Mouse (Mus musculus) adrenal gland (tissue): ENCODE measurements around the gene Slc45a3.

Experiments used
- intact Hi-C: fragments of 180-260 bp; cut with DNase I; formaldehyde crosslinking; loops from one replicate; pipeline ENCODE4 v1.15.1; 2025

Slc45a3 gene

DNA sequence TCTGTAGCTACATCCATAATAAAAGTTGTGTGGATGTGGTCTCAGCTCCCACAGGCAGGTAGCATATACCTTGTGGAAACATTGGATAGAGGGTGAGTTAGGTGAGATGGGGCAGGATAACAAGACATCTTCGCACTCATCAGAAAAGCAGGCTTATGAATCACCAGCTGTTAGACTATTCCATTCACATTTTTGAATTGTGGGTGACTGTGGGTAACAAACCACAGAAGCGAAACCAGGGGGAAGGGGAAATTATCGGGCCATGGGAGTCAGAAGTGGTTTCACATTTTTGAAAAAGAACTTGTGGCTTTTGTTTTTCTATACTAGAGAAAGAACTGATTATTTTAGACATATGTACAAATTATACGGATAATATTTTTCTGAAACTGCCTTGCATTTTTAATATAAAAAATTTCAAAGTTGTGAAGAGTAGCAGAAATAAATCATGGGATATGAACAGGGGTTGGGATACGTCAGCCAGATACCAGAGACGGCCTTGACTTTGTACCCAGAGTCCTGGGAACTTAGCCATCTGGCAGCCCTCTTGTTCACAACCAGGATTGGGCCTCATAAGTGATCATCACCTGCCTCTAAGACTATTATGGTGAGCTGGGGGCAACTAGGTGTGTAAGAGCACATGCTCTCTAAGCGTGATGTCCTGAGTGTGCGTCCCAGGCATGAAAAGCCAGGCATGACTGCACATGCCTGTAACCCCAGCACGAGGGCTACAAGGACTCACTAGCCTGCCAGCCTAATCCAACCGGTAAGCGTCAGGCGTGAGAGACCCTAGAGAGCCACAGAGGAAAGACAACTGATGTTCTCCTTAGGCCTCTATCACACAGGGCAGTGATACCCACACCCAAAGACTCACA is 30.6 kb downstream of the Slc45a3 start:
- intact Hi-C loops = loop anchor here (2.0 kb wide), 1 partner anchor 51 kb away; no protein-coding TSS in a partner anchor

DNA sequence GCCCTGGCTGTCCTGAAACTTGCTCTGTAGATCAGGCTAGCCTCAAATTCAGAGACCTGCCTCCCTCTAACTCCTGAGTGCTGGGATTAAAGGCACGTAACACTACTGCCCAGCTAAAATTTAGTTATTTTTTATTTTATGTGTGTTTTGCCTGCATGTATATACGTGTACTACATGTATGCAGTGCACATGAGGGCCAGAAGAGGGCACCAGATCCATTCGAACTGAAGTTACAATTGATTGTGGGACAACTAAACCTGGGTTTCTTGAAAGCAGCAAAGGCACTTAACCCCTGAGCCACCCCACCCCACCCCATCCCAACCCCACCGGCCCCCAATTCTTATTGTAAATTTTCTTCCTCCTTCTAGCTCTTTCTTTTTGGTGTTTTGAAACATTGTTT is 32.3 kb downstream of the Slc45a3 start:
- intact Hi-C loops = loop anchor here (2.0 to 5.0 kb wide), 2 partner anchors 50 to 122 kb away; no protein-coding TSS in a partner anchor

DNA sequence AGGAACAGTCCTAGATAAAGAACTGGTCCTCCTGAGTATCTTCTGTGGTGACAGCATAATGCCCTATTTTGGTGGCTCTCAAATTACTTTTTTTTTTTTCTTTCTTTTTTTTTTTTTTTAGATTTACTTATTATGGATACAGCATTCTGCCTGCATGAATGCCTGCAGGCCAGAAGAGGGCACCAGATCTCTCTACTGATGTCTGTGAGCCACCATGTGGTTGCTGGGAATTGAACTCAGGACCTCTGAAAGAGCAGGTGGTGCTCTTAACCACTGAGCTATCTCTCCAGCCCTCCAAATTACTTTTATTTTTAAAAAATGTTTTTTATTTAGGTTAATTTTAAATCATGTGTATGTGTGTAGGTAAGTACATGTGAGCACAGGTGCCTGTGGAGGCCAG is 37.7 kb downstream of the Slc45a3 start:
- intact Hi-C loops = no loop called here

DNA sequence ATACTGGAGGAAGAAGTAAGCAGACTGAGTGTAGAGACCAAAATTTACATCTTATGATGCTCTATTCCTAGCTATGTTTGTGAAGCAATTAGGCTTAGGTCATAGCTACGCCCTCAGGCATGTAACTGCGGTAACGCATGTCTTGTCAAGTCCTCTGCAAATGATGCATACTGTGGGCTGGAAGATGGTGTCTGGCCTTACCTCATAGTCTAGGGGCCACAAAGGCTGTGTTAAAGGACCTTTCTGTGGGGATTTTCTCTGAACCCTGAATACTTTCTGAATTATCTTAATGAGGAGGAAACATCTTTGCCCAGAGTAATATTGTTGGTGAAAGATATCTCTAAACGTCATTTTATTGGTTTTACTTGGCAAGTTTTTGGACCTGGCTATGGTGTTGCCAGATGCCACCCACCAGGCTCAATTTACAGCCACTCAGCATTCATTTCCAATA is 39.1 kb downstream of the Slc45a3 start:
- intact Hi-C loops = no loop called here

DNA sequence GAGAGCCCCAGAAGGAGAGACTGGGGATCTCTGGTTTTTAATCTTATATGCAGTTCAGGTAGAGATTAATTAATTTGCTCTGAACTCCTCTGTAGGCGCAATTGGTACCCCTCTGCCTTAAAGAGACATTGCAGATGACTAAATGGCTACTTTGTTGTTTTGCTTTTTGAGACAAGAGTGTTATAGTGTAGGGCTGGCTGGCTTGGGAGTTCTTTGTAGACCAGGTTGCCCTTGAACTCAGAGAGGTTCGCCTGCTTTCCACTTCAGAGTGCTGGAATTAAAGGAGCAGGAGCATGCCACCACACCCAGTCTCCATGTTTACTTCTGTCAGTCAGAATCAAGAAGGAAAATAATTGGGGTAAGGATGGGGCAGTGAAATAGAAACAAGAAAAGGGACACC is 40.3 kb downstream of the Slc45a3 start:
- intact Hi-C loops = no loop called here

DNA sequence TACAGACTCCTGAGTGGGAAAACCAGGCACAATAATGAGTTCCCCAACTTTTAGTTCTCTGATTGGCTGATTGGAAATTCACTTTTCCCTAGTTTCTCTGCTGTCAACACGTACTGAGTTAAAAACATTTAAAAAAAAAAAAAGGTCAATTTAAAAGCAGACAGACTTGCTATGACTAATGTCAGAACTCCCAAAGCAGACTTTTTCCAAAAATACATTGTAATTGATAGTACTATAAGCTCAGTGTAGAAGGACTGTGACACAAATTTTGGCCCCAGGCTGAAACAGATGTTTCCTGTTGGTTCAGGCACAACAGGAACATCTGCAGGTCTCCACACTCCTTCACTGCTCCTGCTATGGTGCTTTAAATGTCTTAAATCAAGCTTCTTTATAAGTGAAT is 41.0 kb downstream of the Slc45a3 start:
- intact Hi-C loops = no loop called here

DNA sequence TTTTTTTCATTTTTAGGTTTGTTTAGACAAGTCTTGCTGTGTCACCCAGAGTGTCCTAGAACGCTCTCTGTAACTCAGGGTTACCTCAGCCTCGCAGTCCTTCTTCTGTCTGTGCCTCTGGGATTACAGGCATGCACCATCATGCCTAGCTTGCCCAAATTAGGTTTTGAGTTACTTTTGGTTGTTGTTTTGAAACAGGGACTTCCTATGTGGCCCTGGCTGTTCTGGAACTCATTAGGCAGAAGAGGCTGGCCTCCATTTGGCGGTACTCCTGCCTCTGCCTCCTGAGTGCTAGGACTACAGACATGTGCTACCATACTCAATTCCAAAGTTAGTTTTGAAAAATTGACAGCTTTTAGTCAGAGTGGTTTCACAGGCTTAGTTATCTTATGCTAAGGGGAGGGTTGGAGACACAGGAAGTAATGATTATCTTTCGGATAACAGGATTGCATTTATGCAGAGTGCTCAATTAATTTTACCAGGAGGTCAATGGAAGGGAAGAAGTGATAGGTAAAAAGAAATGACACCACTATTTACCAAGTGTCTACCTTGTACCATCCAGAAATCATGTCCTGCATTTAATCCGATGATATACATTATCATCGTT is 41.9 kb downstream of the Slc45a3 start:
- intact Hi-C loops = no loop called here

DNA sequence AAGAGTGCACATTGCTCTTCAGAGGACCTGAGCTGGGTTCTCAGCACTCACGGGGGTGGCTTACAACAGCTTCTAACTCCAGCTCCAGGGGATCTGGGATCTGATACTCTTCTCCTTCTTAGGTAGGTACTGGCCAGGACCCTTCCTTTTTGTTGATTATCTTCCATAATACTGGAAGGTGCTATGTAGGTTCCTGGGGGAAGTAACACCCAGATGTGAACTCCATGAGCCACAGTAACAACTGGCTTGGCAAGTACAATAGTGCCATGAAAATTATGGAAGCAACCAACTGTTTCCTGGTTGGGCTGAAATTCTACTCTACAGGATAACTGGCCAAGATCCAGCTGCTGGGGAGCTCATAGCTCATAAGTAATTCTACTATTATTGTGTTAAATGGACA is 42.7 kb downstream of the Slc45a3 start:
- intact Hi-C loops = no loop called here

DNA sequence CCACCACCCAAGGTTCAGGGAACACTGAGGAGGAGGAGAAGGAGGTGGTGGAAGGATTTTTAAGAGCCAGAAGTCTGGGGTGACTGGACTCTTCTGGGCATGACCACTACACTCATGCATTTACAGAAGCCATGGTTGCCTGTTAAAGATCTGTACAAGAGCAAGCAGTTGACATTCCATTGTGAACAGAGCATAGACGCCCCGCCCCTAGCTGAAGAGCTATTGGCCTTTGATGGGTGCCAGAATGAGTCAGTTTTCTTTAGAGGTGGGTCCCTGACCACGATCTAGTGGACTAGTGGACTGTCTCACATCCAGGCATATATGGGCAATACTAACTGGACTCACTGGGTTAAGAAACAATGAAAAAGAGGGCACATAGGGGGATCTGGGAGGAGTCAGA is 43.3 kb downstream of the Slc45a3 start:
- intact Hi-C loops = no loop called here

DNA sequence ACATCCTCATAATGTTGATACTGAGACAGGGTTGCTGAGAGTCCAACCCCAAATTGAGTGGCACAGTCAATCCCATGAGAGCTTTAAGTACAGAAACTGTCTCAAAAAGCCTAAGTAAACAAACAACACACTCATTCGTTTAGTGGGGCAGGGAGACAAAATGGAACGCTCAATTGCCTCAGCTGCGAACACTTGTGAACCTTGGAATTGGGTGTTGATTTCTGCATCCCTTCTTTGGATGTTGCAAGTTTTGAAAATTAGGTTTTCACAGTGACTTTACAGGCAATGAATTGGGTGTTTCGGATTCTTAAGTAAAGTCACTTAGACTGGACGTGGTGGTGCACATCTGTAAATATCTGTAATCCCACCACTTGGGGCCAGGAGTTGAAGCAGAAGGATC is 44.0 kb downstream of the Slc45a3 start:
- intact Hi-C loops = no loop called here

DNA sequence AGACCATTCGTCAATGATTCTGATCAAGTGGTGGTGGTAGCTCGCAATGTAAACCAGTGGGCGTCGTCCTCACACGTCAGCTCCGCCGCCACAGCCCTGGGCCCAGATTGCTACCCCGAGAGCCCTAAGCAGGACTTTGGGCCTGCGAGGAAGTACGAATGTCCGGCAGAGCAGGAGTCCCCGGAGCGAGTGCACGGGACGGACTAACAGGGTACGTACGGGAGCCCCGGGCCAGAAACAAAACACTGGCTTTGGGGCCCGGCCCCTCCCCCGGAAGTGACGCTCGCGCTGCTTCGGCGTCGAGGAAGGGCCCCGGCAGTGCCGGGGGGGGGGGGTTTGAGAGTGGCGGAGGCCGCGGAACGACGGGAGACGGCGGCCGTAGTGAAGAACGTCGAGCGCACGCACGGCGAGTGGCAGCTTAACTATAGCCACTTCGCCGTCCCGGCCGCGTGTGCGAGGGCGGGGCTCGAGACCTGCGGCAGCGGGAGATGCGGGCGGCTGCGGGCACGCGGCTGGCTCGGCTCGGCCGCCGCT is 44.6 kb downstream of the Slc45a3 start, which contains the start of gene Elk4:
Gene Elk4 (plus strand): TSS at position 326 of the 534 bp plus-strand sequence.
- intact Hi-C loops = no loop called here

DNA sequence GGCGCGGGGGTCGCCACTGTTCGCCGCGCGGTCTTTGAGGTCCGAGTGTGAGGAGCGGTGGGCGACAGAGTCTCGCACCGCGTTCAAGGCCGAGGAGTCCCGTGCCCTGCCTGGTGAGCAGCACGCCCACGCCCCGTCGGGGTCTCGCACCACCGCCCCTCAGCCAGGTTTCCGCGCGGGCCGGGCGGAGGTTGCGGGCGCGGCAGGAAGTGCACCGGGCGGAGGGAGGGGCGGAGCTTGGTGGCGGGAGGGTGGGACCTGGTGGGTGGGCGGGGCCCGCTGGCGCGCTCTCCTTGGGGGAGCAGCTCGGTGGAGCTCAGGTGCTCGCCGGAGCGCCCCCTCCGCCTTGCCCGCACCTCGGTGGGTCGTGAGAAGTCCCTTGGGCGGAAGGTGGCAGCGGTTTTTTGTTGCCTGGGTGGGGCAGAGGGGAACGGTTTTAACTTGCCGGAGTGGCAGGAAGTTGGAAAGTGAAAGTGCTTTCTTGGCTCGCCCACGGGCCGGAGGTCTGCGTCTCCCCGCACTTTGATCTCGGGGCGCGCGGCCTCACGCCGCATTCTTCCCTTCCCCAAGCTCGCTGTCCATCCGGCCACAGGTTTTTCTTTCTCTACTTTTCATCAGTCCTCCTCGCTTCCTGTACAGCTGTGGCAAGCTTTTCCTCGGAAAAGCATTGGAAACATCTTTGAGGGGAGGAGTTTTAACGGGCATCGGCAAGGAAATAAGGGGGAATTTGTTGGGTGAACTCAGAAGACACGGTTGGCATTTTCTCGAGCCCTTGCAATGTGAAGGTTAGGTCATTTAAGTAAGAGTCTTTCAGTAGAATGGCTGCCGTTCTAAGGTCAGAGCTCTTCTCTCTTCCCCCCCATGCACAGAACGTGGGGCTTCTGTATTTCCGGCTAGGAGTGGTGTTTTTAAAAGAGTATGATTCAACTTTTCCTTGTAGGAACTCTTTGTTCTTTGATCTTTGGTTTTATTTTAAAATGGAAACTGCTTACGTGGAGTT is 45.4 kb downstream of the Slc45a3 start:
- intact Hi-C loops = no loop called here

DNA sequence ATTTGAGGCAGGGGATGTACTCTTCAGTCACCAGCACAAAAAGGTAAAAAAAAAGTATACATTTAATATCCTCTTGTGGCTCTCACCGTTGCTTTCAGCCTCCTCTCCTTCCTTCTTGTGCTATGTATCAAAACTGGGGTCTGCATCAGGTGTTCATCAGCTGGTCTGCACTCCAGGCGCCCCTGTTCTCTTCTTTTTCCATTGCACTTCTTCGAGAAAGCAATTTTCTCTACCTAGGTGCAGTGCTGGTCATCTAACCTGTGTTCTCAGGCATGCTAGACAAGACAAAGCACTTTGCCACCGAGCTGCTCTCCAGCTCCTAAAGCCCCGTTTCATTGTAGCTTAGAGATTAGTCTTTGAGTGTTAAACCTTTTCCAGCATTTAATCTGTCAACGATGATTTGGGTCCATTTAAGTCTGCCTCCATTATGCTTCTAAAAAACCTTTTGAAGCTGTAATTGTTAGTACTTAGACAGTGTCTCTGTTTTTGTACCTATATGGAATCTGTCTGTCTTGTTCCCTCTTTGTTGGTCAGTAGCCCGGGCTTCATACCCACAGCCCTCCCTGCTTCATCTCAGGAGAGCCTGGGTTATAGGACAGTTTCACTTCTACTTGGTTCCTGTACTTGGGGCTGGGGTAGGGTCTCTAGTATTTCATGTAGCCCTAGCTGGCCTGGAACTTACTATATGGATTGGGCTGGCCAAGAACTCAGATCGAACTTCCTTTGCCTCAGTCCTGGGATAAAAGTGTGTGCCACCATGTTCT is 46.3 kb downstream of the Slc45a3 start:
- intact Hi-C loops = no loop called here

DNA sequence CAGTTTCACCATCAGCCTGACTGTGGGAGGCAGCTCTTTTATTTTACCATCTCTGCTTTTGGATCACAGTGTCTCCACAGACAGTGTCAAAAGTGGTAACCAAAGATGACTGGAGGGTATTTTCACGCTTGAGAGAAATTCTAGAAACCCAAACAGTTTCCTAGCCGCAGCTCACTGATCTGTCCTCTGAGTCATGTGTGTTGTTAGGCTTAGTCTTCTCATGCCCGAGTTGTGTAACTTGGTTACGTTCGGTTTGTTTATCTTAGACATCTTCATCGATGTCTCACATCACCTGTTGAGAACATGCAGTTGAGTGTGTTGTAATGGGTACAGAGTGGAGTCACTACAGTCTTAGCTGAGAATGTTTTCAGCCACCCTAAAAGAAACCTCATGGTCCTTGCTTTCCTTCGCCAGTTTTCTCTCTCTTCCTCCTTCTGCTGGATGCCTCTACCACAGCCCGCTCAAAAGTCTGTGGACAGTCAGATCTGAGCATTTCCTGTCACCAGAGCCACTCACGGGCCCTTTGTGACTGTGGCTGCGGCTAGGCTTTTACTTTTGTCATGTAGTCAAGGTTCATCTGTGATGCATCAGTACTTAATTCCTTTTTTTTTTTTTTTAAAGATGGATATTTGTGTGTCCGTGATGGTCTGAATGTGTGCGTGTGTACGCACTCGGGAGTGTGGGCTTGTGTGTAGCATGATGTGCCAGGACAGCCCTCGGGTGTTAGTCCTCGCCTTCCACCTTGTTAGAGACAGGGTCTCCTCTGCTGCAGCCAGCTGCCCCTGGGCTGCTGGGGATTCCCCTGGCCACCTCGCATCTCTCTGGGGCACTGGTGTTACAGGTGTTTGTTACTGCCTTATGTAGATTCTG is 48.1 kb downstream of the Slc45a3 start:
- intact Hi-C loops = no loop called here

DNA sequence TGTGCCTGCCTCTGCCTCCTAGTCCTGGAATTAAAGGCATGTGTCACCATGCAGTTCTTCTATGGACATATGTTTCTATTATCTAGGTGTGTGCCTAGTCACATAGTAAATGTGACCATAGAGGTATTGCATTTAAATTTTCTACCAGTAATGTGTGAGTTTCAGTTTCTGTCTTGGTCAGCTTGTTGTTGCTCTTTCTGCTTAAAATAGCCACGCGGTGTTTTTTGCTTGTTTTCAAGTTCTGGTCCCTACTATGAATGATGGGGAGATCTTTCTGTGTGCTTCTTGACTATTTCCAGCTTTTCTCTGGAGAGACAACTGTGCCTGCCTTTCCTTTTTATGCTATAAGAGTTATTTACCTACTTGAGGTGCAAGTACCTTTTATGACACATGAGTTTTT is 49.0 kb downstream of the Slc45a3 start:
- intact Hi-C loops = no loop called here

DNA sequence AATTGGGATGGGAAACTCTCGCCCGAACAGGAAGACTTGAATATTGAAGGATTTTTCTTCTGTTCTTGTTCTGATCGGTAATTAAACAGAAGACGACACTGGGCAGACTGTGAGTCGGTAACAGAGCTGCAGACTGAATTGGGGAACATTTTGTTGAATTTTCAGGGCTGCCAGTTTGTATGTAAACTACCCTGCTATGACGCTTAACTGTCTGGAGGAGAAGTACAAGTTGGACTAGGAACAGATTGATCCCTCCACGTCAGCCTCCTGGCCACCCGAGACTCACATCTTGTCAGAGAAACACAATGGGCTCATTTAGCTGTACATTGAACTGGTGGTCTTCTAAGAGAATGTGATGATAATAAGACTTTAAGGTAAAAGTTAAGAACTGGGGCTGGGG is 50.1 kb downstream of the Slc45a3 start:
- intact Hi-C loops = no loop called here

DNA sequence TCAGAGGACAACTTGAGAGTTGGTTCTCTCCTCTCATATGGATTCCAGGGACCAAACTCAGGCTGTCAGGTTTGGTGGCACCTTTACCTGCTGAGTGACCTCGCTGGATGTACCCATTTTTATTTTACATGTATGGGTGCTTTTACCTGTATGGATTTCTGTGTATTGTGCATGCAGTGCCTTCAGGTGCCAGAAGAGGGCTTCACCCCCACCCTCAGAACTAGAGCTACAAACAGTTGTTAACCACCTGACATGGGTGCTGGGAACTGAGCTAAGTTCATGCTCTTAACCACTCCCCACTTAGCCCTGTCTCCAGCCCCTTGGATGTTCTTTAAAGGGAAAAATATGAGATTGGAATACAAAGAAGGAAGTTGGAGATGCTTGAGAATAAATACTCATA is 52.0 kb downstream of the Slc45a3 start:
- intact Hi-C loops = no loop called here

DNA sequence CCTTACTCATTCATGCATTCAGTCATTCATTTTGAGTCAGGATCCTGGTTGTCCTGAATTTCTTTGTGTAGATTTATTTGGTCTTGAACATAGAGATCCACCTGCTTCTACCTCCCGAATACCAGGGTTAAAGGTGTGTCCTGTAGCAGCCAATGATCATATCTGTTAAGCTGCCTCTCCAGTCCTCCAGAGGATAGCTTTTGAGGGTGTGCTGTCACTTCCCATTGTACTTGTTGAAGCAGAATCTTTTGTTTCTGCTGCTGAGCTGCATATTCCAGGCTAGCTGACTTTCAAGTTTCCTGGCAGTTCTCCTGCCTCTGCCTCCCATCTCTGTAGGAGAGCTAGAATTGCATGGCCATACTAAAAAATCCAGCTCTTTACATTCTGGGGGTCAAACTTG is 53.9 kb downstream of the Slc45a3 start:
- intact Hi-C loops = no loop called here

DNA sequence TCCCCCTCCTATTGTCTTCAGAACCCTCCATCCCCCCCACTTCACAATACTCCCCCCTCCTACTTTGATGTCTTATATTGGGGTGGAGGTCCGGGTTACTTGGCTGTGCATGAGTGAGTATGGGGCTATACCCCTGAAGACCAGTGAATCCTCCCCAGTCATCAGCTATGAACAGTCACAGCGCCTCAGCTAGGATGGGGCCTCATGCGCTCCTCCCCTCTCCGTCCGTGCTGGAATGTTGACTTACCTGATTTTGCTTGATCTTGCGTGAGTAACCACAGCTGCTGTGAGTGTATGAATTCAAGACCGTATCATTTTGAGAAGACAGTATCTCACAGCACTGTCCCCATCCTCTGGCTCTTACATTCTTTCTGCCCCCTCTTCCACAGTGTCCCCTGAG is 57.1 kb downstream of the Slc45a3 start:
- intact Hi-C loops = no loop called here
